Mouse (Mus musculus) neutrophil, adult 59 days (primary cell): ENCODE data around the gene Pfn4. TPM values are rescaled to one million over a fixed set of nuclear protein-coding genes. Genes with fewer than 3 reads are reported as not detected.

ENCODE experiments used
- total RNA-seq, 2 experiments: library from RNA; stranded (reverse); gene quantifications; 1 replicate in 1 of 2; 2 replicates in 1 of 2; pipeline ENCODE4 v1.2.4; 2023

Gene Pfn4
- total RNA-seq: under 1 TPM; 0.07 to 0.33 TPM

GRCm38 (mm10) chr12:4768492-4769332 lies at the start of gene Pfn4, which contains the start of gene Fam228b:
Gene Pfn4 (plus strand): TSS chr12:4769022.
Gene Fam228b (minus strand): TSS chr12:4769267.

GRCm38 (mm10) chr12:4738031-4738576 lies 30.7 kb upstream of the Pfn4 start, which contains the start of gene Fam228a:
Gene Fam228a (minus strand): TSS chr12:4738430.

GRCm38 (mm10) chr12:4817361-4818101 lies 48.7 kb downstream of the Pfn4 start, which contains the start of gene Sf3b6:
Gene Sf3b6 (plus strand): TSS chr12:4817544.

Other genes starting within 250 kb of the Pfn4 start
- 100 to 1,000 TPM; 137 to 142 TPM for gene Itsn2, start 176.4 kb upstream of the Pfn4 start, total RNA-seq
- gene Gm3625, start 176.1 kb upstream of the Pfn4 start, total RNA-seq: not detected
- gene Fam228a, start 30.6 kb upstream of the Pfn4 start, total RNA-seq: under 1 TPM in 1 of 2 experiments, not detected in 1; 0.11 TPM
- 1 to 10 TPM; 1.4 to 3.9 TPM for gene Fam228b, start 245 bp downstream of the Pfn4 start, total RNA-seq
- 100 to 1,000 TPM; 109 to 111 TPM for gene Sf3b6, start 48.5 kb downstream of the Pfn4 start, total RNA-seq
- gene Fkbp1b, start 72.6 kb downstream of the Pfn4 start, total RNA-seq: 10 to 100 TPM; 10.4 to 14.5 TPM
- 10 to 100 TPM in 1 of 2 experiments, 1 to 10 TPM in 1; 9.4 to 13.2 TPM for gene Wdcp, start 74.3 kb downstream of the Pfn4 start, total RNA-seq
- gene Mfsd2b, start 105.3 kb downstream of the Pfn4 start, total RNA-seq: 10 to 100 TPM in 1 of 2 experiments, 1 to 10 TPM in 1; 4.9 to 13.9 TPM
- 10 to 100 TPM; 16.0 to 18.2 TPM for gene Ubxn2a, start 138.7 kb downstream of the Pfn4 start, total RNA-seq
- gene Atad2b, start 148.3 kb downstream of the Pfn4 start, total RNA-seq: 10 to 100 TPM; 70.1 to 78.0 TPM